Mouse (Mus musculus): ENCODE measurements around the gene Scnm1. TPM values are rescaled to one million over a fixed set of nuclear protein-coding genes. Genes with fewer than 3 reads are reported as not detected.
"Not testable (repeated sequence)": the region's sequence is repeated elsewhere in the genome, so short reads cannot be mapped to it uniquely, and the experiment has no call there.

Gene Scnm1
- polyA plus RNA-seq, 1 experiment from 2014 or later: 71.6 TPM

- Histone ChIP-seq H3K27ac (no peak within 1 kb of the TSS), H3K9me3 (replicated peaks) (no peaks in the 10 kb centered on the region), H3K27me3 (no peaks in the 10 kb centered on the region), H3K4me3 (replicated peaks) (no peak within 1 kb of the TSS), H3K9ac (no peak within 1 kb of the TSS), H3K4me2 (no peak within 1 kb of the TSS), H3K4me1 (peaks cover 3% of the 10 kb centered on the region; the same call in 1 of the 2 replicates), H3K36me3 (peaks cover 20% of the 10 kb centered on the region)
- WGBS: 85% methylated on average over 10 of the region's 10 CpGs
- ATAC-seq (replicated peaks; ENCODE audit: low FRiP score): no peak
Observed at GRCm38 (mm10) chr3:95141952-95142616, 8.3 kb upstream of the Scnm1 start, which contains the start of gene Tnfaip8l2. Tnfaip8l2 (minus strand) TSS chr3:95142360.

DNA sequence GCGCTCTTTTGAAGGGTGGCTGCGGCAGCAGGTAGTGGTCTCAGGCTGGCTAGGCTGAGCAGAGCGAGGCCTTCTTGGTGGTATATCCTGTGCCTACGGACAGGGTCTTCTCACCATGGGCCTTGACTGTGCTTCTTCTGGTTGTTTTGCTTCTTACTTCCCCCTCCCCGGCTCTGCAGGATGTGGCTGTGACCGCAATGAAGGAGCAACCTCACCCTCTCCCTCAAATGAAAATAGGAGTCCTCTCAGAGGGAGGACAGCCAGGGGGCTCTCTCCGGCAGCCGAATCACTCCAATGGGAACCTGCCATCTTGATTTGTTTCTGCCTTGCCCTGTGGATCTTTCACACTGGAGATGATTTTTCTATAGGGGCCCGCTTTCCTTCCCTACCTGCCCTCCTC lies 7.7 kb upstream of the Scnm1 start:
- ATAC-seq (replicated peaks; ENCODE audit: low FRiP score): no peak
- WGBS: 92% methylated on average over 9 of the region's 9 CpGs

GRCm38 (mm10) chr3:95140795-95141194 lies 7.0 kb upstream of the Scnm1 start:
- no peaks in the 10 kb centered on the region for H3K27me3 ChIP-seq
- H3K9me3 ChIP-seq (replicated peaks): no peaks in the 10 kb centered on the region
- peaks cover 8% of the 10 kb centered on the region for H3K4me1 ChIP-seq
- no peak for ATAC-seq (replicated peaks; ENCODE audit: low FRiP score)
- no peak overlapping the region for H3K9ac ChIP-seq
- peaks cover 20% of the 10 kb centered on the region for H3K36me3 ChIP-seq
- no peak overlapping the region for H3K4me2 ChIP-seq
- 94% methylated on average over 6 of the region's 6 CpGs for WGBS
- H3K4me3 ChIP-seq (replicated peaks): no peak overlapping the region
- H3K27ac ChIP-seq: no peak overlapping the region

More for the DNA sequence above, 7.7 kb upstream of the Scnm1 start:
- Histone ChIP-seq H3K36me3 (peaks cover 20% of the 10 kb centered on the region), H3K9me3 (replicated peaks) (no peaks in the 10 kb centered on the region), H3K4me2 (no peak overlapping the region), H3K4me3 (replicated peaks) (no peak overlapping the region), H3K27me3 (no peaks in the 10 kb centered on the region), H3K27ac (no peak overlapping the region), H3K4me1 (peaks cover 3% of the 10 kb centered on the region; the same call in 1 of the 2 replicates), H3K9ac (no peak overlapping the region)

GRCm38 (mm10) chr3:95140289-95140595 lies 6.4 kb upstream of the Scnm1 start:
- Histone ChIP-seq H3K9me3 (replicated peaks) (no peaks in the 10 kb centered on the region), H3K36me3 (peaks cover 20% of the 10 kb centered on the region), H3K4me2 (0 out of 2 replicates have a peak overlapping the region, but pooled peaks have one; percentile 9), H3K4me1 (peaks cover 13% of the 10 kb centered on the region), H3K27me3 (no peaks in the 10 kb centered on the region), H3K4me3 (replicated peaks) (no peak overlapping the region), H3K27ac (no peak overlapping the region), H3K9ac (no peak overlapping the region)
- no peak for ATAC-seq (replicated peaks; ENCODE audit: low FRiP score)
- 70% methylated on average over 18 of the region's 18 CpGs for WGBS

DNA sequence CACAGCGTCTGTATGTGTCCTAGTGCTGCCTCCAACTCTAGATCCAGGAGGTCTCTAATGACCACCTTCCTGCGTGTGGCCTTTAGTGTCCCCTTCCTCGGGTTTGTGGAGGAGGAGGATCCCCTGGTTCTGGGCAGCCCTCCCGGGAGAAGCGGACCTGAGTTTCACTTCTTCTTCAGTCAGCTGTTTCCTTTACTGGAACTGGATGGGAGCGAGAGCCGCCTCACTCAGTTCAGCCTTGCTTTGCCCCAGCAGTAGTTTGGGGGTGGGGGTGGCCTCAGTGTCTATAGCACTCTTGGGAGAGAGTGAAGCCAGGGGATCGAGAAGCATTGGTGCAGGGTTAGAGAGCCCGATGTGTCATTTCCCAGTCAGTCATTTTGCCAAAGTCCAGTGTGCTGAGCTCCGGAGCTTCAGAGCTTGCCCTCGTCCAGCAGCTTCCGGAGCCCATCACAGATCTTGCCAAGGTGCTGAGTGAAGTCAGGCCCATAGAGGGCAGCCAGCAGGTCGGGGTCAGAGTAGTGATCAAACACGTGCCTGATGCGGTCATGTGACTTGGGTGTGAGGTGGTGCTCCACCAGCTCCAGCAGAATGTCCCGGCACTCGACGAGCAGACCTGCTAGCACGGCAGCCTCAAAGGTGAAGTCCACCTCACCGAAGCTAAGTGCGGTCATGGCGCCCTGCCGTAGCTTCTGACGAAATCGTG lies 5.9 kb upstream of the Scnm1 start:
- ATAC-seq (replicated peaks; ENCODE audit: low FRiP score): no peak

GRCm38 (mm10) chr3:95136336-95136735 lies 2.5 kb upstream of the Scnm1 start:
- 96% methylated on average over 3 of the region's 3 CpGs for WGBS

More for the DNA sequence above, 5.9 kb upstream of the Scnm1 start:
- Histone ChIP-seq H3K9me3 (replicated peaks) (no peaks in the 10 kb centered on the region), H3K36me3 (peaks cover 20% of the 10 kb centered on the region), H3K27me3 (no peaks in the 10 kb centered on the region), H3K4me3 (replicated peaks) (no peak overlapping the region), H3K27ac (no peak overlapping the region), H3K9ac (no peak overlapping the region), H3K4me1 (peaks cover 18% of the 10 kb centered on the region), H3K4me2 (0 out of 2 replicates have a peak overlapping the region, but pooled peaks have one; percentile 9)
- WGBS: 71% methylated on average over 25 of the region's 25 CpGs

GRCm38 (mm10) chr3:95135433-95136052 lies 1.7 kb upstream of the Scnm1 start:
- no peak for ATAC-seq (replicated peaks; ENCODE audit: low FRiP score)
- peaks cover 25% of the 10 kb centered on the region for H3K36me3 ChIP-seq
- H3K4me2 ChIP-seq: peak overlapping the region; percentile 55
- H3K4me3 ChIP-seq (replicated peaks): peak overlapping the region; percentile 32
- H3K4me1 ChIP-seq: peaks cover 27% of the 10 kb centered on the region
- no peak overlapping the region for H3K27ac ChIP-seq
- WGBS: 84% methylated on average over 7 of the region's 7 CpGs
- no peaks in the 10 kb centered on the region for H3K27me3 ChIP-seq
- no peak overlapping the region for H3K9ac ChIP-seq
- no peaks in the 10 kb centered on the region for H3K9me3 ChIP-seq (replicated peaks)

More at GRCm38 (mm10) chr3:95136336-95136735, 2.5 kb upstream of the Scnm1 start:
- Histone ChIP-seq H3K27me3 (no peaks in the 10 kb centered on the region), H3K4me3 (replicated peaks) (no peak overlapping the region), H3K4me1 (peaks cover 27% of the 10 kb centered on the region), H3K4me2 (0 out of 2 replicates have a peak overlapping the region, but pooled peaks have one; percentile 55), H3K9me3 (replicated peaks) (no peaks in the 10 kb centered on the region), H3K9ac (no peak overlapping the region), H3K27ac (no peak overlapping the region), H3K36me3 (peaks cover 26% of the 10 kb centered on the region)
- ATAC-seq (replicated peaks; ENCODE audit: low FRiP score): no peak

DNA sequence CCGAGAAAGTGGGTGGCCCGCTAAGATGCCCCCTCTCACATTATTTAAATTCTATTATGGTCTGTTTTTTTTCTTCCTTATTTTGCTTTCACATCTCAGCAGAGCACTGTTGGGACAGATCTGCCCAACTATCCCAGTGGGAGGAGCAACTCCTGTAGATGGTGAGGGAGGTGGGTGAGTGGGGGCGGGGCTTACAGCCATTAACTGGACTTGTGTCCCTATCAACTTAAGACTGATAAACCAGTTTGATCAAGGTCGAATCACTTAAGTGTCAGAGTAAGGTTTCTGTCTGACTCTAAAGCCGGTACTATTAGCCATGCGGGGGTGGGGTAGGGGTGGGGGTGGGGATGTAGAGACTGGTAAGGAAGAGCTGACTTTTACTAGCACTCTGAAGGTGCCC lies 1.2 kb upstream of the Scnm1 start:
- H3K4me3 ChIP-seq (replicated peaks): peak overlapping the region; percentile 32
- 0 out of 2 replicates have a peak, but pooled peaks have one; percentile 26 for ATAC-seq (replicated peaks; ENCODE audit: low FRiP score)
- H3K27ac ChIP-seq: no peak overlapping the region
- peaks cover 20% of the 10 kb centered on the region for H3K36me3 ChIP-seq
- H3K4me1 ChIP-seq: peaks cover 30% of the 10 kb centered on the region
- WGBS: 23% methylated on average over 6 of the region's 6 CpGs
- H3K4me2 ChIP-seq: peak overlapping the region; percentile 55
- H3K9me3 ChIP-seq (replicated peaks): no peaks in the 10 kb centered on the region
- no peak overlapping the region for H3K9ac ChIP-seq
- H3K27me3 ChIP-seq: no peaks in the 10 kb centered on the region

- not testable (repeated sequence) for H3K27me3 ChIP-seq; H3K4me2 ChIP-seq; H3K9me3 ChIP-seq (replicated peaks); H3K27ac ChIP-seq; H3K9ac ChIP-seq
- peak; percentile 30 for ATAC-seq (replicated peaks; ENCODE audit: low FRiP score)
- H3K4me3 ChIP-seq (replicated peaks): peak overlapping the region; percentile 56
- H3K36me3 ChIP-seq: peaks cover 17% of the 10 kb centered on the region
- WGBS: no CpG with 5 or more reads among the region's 12 CpGs
- H3K4me1 ChIP-seq: peaks cover 39% of the 10 kb centered on the region
Observed at GRCm38 (mm10) chr3:95134133-95134532, 322 bp upstream of the Scnm1 start.

- H3K4me2 ChIP-seq: peak overlapping the region; percentile 73
- no peaks in the 10 kb centered on the region for H3K27me3 ChIP-seq
- H3K36me3 ChIP-seq: peaks cover 19% of the 10 kb centered on the region
- H3K4me1 ChIP-seq: peaks cover 47% of the 10 kb centered on the region
- peak overlapping the region; percentile 29; the same call in 1 of the 2 replicates for H3K27ac ChIP-seq
- WGBS: 55% methylated on average over 11 of the region's 11 CpGs
- peak overlapping the region; percentile 56 for H3K4me3 ChIP-seq (replicated peaks)
- no peaks in the 10 kb centered on the region for H3K9me3 ChIP-seq (replicated peaks)
- peak overlapping the region; percentile 65 for H3K9ac ChIP-seq
- peak; percentile 1; the same call in 1 of the 2 replicates for ATAC-seq (replicated peaks; ENCODE audit: low FRiP score)
Observed at GRCm38 (mm10) chr3:95133176-95133575, 635 bp downstream of the Scnm1 start.

- Histone ChIP-seq H3K4me1 (peaks cover 44% of the 10 kb centered on the region), H3K36me3 (peaks cover 20% of the 10 kb centered on the region)
- not testable (repeated sequence) for H3K27ac ChIP-seq; H3K27me3 ChIP-seq; H3K4me3 ChIP-seq (replicated peaks); H3K9me3 ChIP-seq (replicated peaks); H3K9ac ChIP-seq; ATAC-seq (replicated peaks; ENCODE audit: low FRiP score); H3K4me2 ChIP-seq
- WGBS: 92% methylated on average over 2 of the region's 2 CpGs
Observed at GRCm38 (mm10) chr3:95132389-95132788, 1.4 kb downstream of the Scnm1 start.

DNA sequence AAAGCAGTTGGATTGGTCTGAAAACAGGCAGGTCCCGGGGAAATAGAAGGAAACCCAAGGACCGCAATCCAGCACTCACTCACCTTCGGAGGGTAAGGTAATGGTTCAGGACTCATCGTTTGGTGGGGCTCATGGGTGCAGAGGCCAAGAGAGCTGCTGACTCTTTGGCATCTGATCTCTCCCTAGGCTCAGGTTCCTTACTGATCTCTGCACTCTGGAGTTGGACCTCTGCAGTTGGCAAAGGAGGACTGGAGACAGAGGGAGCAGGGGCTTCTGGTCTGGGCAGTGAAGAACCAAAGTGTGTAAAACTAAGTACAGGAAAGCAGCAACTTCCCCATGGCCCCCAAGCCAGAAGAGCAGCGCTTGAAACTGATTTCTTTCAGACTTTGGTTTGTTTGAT lies 3.7 kb downstream of the Scnm1 start:
- no peaks in the 10 kb centered on the region for H3K9me3 ChIP-seq (replicated peaks)

More for the DNA sequence above, 3.7 kb downstream of the Scnm1 start:
- Histone ChIP-seq H3K4me2 (no peak overlapping the region), H3K36me3 (peaks cover 20% of the 10 kb centered on the region), H3K27ac (peak overlapping the region; percentile 54; the same call in 1 of the 2 replicates), H3K9ac (0 out of 2 replicates have a peak overlapping the region, but pooled peaks have one; percentile 6), H3K27me3 (no peaks in the 10 kb centered on the region), H3K4me3 (replicated peaks) (no peak overlapping the region), H3K4me1 (peaks cover 35% of the 10 kb centered on the region)
- no peak for ATAC-seq (replicated peaks; ENCODE audit: low FRiP score)
- 45% methylated on average over 5 of the region's 5 CpGs for WGBS
